Mouse (Mus musculus) forebrain, embryonic 10.5 days (tissue): Measurements from ENCODE around the gene Misp. TPM values are rescaled to one million over a fixed set of nuclear protein-coding genes. Genes with fewer than 3 reads are reported as not detected.
A peak's percentile ranks its signal among the peaks of the same experiment; 100 is the strongest.

Experiments used
- DNase-seq: peaks from one replicate; pipeline ENCODE4 v3.0.0-alpha.2; 2017; ENCODE audit warnings: low spot score; ENCODE audit errors: extremely low spot score
- H3K27ac ChIP-seq: fragments of 300-500 bp; sonication (generic); 2 replicates; pipeline ENCODE4 v1.5.1; 2016; ENCODE audit warnings: mild to moderate bottlenecking
- H3K27me3 ChIP-seq: fragments of 300-500 bp; sonication (generic); 2 replicates; pipeline ENCODE4 v1.6.1; 2016; ENCODE audit warnings: mild to moderate bottlenecking; ENCODE audit not compliant: poor library complexity, severe bottlenecking
- H3K36me3 ChIP-seq: fragments of 300-500 bp; sonication (generic); replicated peaks from 2 replicates; pipeline ENCODE4 v1.6.1; 2016; ENCODE audit warnings: mild to moderate bottlenecking, moderate library complexity
- H3K4me1 ChIP-seq: fragments of 300-500 bp; sonication (generic); 2 replicates; pipeline ENCODE4 v1.6.1; 2016
- H3K4me3 ChIP-seq: fragments of 300-500 bp; sonication (generic); 2 replicates; pipeline ENCODE4 v1.5.1; 2016; ENCODE audit warnings: mild to moderate bottlenecking, moderate library complexity
- H3K9me3 ChIP-seq: fragments of 300-500 bp; sonication (generic); 2 replicates; pipeline ENCODE4 v1.6.1; 2016; ENCODE audit warnings: mild to moderate bottlenecking, moderate library complexity
- WGBS: fragments of 180-500 bp; shearing (Covaris S2); methylation state at CpG from one replicate; pipeline ENCODE4 v1.1.7; 2016; 5-methylcytosine and 5-hydroxymethylcytosine counted together
- polyA plus RNA-seq: library from polyadenylated mRNA; unstranded; fragments of >200 nt; fragmentation: Nextera tagmentation; extraction: Ambion mirVana; gene quantifications from 2 replicates; pipeline ENCODE4 v1.2.1, GENCODE M21; 2016

Gene Misp
- polyA plus RNA-seq = 0.18 and 1.0 TPM in 2 replicates

DNA sequence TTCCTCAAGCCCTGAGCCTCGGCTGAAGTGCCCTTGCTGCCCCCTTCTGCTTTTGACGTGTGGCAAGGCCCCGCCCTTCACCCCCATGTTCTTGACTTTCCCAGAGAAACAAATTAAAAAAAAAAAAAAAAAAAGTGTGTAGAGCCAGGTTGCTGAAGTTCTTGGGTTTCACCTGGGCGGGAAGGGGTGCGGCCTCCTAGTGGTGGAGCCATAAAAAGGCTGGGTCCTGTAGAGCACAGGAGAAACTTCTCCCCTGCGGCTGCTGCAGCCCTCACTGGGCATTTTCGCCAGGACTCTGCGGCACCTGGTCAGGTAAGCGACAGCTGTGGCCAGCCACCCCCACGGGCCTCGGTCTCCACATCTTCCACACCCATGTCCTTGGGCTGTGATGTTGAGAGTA, at the start of gene Misp:
TSS of gene Misp (plus strand) at position 208 of the 400 bp plus-strand sequence.
- Histone ChIP-seq H3K9me3 (no peaks in the 10 kb centered on the region), H3K27ac (no peak within 1 kb of the TSS), H3K4me1 (peaks cover 18% of the 10 kb centered on the region), H3K27me3 (no peaks in the 10 kb centered on the region), H3K4me3 (no peak within 1 kb of the TSS), H3K36me3 (peaks cover 47% of the 10 kb centered on the region)
- 76% methylated on average over 11 of the region's 11 CpGs for WGBS
- DNase-seq = no peak

DNA sequence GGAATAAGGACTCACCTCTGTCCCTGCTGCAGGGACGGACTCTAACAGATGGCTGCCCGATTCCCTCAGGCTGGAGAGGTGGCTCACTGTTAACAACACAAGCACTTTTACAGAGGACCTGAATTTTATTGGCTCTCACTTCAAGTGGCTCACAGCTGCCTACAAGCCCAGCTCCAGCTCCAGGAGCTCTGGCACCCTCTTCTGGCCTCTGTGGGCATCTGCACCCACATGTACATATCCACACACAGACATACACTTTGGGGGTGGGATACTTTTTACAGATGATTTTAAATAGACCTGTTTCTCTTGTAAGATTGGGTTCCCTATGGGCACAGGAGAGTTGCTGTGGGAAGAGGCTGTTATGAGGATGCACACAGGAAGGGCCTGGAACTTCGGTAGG, 48.5 kb upstream of the Misp start:
- no peak overlapping the region for H3K4me3 ChIP-seq
- DNase-seq = no peak
- peaks cover 14% of the 10 kb centered on the region for H3K9me3 ChIP-seq
- no peaks in the 10 kb centered on the region for H3K36me3 ChIP-seq
- H3K4me1 ChIP-seq = peaks cover 21% of the 10 kb centered on the region
- no peak overlapping the region for H3K27ac ChIP-seq
- WGBS = 95% methylated on average over 3 of the region's 3 CpGs
- H3K27me3 ChIP-seq = peaks cover 26% of the 10 kb centered on the region

- Histone ChIP-seq H3K27ac (no peak overlapping the region), H3K4me3 (no peak overlapping the region), H3K27me3 (peaks cover 35% of the 10 kb centered on the region), H3K36me3 (no peaks in the 10 kb centered on the region), H3K4me1 (peaks cover 21% of the 10 kb centered on the region), H3K9me3 (peaks cover 14% of the 10 kb centered on the region)
- no peak for DNase-seq
- WGBS = 79% methylated on average over 2 of the region's 2 CpGs
Measured at GRCm38 (mm10) chr10:79773208-79773607, 47.6 kb upstream of the Misp start.

- Histone ChIP-seq H3K36me3 (no peaks in the 10 kb centered on the region), H3K27ac (no peak overlapping the region)
- WGBS = 77% methylated on average over 5 of the region's 5 CpGs
Measured at GRCm38 (mm10) chr10:79774486-79775279, 46.1 kb upstream of the Misp start.

GRCm38 (mm10) chr10:79777103-79777531, 43.7 kb upstream of the Misp start, which contains the start of gene Fstl3:
TSS of gene Fstl3 (plus strand) at chr10:79777272.
- DNase-seq = no peak
- peaks cover 63% of the 10 kb centered on the region for H3K27me3 ChIP-seq
- H3K4me3 ChIP-seq = peak within 1 kb of the TSS; percentile 52
- H3K9me3 ChIP-seq = peaks cover 14% of the 10 kb centered on the region
- H3K27ac ChIP-seq = peak within 1 kb of the TSS; percentile 74
- WGBS = 2% methylated on average over 39 of the region's 39 CpGs
- no peaks in the 10 kb centered on the region for H3K36me3 ChIP-seq
- peaks cover 51% of the 10 kb centered on the region for H3K4me1 ChIP-seq

More at GRCm38 (mm10) chr10:79774486-79775279, 46.1 kb upstream of the Misp start:
- H3K4me1 ChIP-seq = peaks cover 28% of the 10 kb centered on the region
- H3K9me3 ChIP-seq = peaks cover 14% of the 10 kb centered on the region
- H3K4me3 ChIP-seq = no peak overlapping the region
- H3K27me3 ChIP-seq = peaks cover 50% of the 10 kb centered on the region
- no peak for DNase-seq

DNA sequence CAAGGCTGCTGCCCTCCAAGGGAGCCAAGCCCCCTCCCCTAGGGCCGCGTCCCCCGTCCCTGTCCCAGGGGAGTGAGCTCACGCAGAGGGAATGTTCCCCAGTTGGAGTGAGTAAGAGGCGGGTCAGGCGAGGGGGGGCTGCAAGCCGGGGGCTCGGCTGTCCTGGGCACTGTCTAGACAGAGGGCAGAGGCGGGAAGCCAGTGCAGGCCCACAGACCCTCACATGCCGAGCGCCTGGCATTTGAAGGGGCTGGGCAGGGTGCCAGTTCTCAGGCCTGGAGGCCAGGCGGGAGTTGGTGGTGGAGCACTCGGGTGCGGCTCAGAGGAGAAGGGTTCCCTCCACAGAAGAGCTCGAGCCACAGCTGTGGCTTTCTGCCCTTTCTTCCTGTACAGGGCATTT, 42.8 kb upstream of the Misp start:
- H3K4me1 ChIP-seq = peaks cover 51% of the 10 kb centered on the region
- H3K4me3 ChIP-seq = peak overlapping the region; percentile 22; the same call in 1 of the 2 replicates
- H3K36me3 ChIP-seq = no peaks in the 10 kb centered on the region
- H3K27me3 ChIP-seq = peaks cover 71% of the 10 kb centered on the region
- DNase-seq = no peak
- 19% methylated on average over 15 of the region's 15 CpGs for WGBS
- peaks cover 8% of the 10 kb centered on the region for H3K9me3 ChIP-seq
- 0 out of 2 replicates have a peak overlapping the region, but pooled peaks have one; percentile 2 for H3K27ac ChIP-seq

- H3K4me3 ChIP-seq = no peak overlapping the region; the same call in 1 of the 2 replicates
- peaks cover 52% of the 10 kb centered on the region for H3K4me1 ChIP-seq
- peaks cover 83% of the 10 kb centered on the region for H3K27me3 ChIP-seq
- DNase-seq = no peak
- no peaks in the 10 kb centered on the region for H3K36me3 ChIP-seq
- 8% methylated on average over 2 of the region's 2 CpGs for WGBS
- H3K9me3 ChIP-seq = peaks cover 8% of the 10 kb centered on the region
- no peak overlapping the region for H3K27ac ChIP-seq
Measured at GRCm38 (mm10) chr10:79779193-79779592, 41.6 kb upstream of the Misp start.

DNA sequence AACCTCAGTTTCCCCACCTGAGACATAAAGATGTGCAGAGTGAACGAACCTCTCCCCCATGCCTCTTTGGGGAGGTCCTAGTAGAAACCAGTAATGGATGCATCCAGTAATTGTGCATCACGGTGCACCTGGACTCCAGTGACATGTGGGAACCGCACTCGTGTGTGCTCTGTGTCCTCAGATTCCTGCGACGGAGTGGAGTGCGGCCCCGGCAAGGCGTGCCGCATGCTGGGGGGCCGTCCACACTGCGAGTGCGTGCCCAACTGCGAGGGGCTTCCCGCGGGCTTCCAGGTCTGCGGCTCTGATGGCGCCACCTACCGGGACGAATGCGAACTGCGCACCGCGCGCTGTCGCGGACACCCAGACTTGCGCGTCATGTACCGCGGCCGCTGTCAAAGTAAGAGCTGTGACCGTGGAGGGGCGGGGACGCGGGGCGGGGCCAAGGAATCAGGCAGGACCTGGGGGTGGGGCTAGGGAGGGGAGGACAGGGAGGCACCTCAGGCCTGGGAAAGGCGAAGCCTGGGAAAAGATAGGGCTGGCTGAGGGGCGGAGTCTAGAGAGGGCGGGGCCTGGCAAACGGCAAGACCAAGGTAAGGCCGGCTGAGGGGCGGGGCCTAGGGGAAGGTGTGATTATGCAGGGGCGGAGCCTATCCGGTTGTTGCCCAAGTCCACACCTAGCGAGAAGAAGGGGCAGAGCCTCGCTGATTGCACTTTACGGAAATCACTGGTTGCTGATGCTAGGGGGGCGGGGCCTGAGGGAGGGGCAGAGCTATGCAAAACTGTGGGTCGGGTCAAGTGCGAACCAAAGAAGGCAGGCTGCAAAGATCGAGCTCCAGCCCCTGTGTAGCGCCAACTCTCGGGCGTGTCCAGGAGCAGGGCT, 40.8 kb upstream of the Misp start:
- peak; percentile 97 for DNase-seq
- Histone ChIP-seq H3K36me3 (no peaks in the 10 kb centered on the region), H3K9me3 (peaks cover 3% of the 10 kb centered on the region), H3K4me1 (peaks cover 57% of the 10 kb centered on the region), H3K27me3 (peaks cover 88% of the 10 kb centered on the region), H3K27ac (peak overlapping the region; percentile 53), H3K4me3 (peak overlapping the region; percentile 55)
- WGBS = 2% methylated on average over 55 of the region's 55 CpGs

DNA sequence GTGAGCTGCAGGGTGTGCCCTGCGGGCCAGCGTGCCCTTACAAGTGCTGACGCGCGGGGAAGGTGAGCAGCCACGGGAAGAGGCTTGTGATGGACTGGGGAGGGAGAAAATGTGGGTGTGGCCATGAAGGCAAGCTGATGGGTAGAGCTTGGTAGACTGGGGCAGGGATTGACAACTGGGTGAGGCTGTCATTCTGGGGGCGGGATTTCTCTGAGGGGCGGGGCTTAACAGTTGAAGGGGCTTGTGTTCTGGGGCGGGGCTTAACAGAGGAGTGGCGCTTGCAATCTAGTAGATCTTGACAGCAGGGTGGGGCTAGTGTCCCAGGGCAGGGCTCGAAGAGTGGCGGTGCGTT, 40.1 kb upstream of the Misp start:
- Histone ChIP-seq H3K9me3 (no peaks in the 10 kb centered on the region), H3K27me3 (peaks cover 92% of the 10 kb centered on the region), H3K36me3 (no peaks in the 10 kb centered on the region), H3K4me1 (peaks cover 57% of the 10 kb centered on the region), H3K27ac (no peak overlapping the region), H3K4me3 (peak overlapping the region; percentile 55)
- WGBS = 2% methylated on average over 13 of the region's 13 CpGs
- no peak for DNase-seq

- Histone ChIP-seq H3K9me3 (no peaks in the 10 kb centered on the region), H3K4me3 (peak overlapping the region; percentile 55), H3K27me3 (peaks cover 91% of the 10 kb centered on the region), H3K4me1 (peaks cover 57% of the 10 kb centered on the region), H3K27ac (no peak overlapping the region), H3K36me3 (no peaks in the 10 kb centered on the region)
- 27% methylated on average over 21 of the region's 21 CpGs for WGBS
- DNase-seq = no peak
Measured at GRCm38 (mm10) chr10:79781139-79781538, 39.6 kb upstream of the Misp start.

DNA sequence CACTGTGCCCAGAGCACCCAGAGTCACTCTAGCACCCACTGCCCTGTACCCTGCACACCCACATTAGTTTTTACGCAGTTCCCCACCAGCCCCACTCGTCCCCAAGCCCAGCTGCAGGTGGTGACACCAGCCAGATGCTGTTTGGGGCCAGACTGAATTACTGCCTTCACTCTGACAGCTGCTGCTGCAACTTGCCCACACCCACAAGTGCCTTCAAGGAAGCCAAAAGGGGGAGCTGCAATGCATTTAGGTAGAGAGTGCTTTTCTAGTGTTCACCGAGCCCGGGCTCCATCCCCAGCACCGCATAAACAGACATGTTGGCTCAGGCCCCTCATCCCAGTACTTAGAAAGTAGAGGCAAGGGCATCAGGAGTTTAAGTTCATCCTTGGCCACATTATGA, 38.8 kb upstream of the Misp start:
- no peaks in the 10 kb centered on the region for H3K9me3 ChIP-seq
- no peak overlapping the region for H3K27ac ChIP-seq
- no peaks in the 10 kb centered on the region for H3K36me3 ChIP-seq
- H3K27me3 ChIP-seq = peaks cover 83% of the 10 kb centered on the region
- H3K4me3 ChIP-seq = no peak overlapping the region
- H3K4me1 ChIP-seq = peaks cover 56% of the 10 kb centered on the region
- DNase-seq = no peak
- WGBS = 66% methylated on average over 5 of the region's 5 CpGs

- H3K4me1 ChIP-seq = peaks cover 45% of the 10 kb centered on the region
- WGBS = 69% methylated on average over 7 of the region's 7 CpGs
- DNase-seq = no peak
- H3K27me3 ChIP-seq = peaks cover 77% of the 10 kb centered on the region
- H3K4me3 ChIP-seq = no peak overlapping the region
- H3K27ac ChIP-seq = no peak overlapping the region
- no peaks in the 10 kb centered on the region for H3K9me3 ChIP-seq
- H3K36me3 ChIP-seq = no peaks in the 10 kb centered on the region
Measured at GRCm38 (mm10) chr10:79783050-79783449, 37.7 kb upstream of the Misp start.
